In genomic region chr11:85273299-85273698, GRCm38 (mm10) we compare ENCODE assay signal across 11 mouse cellular contexts. TPM values are rescaled to one million over a fixed set of nuclear protein-coding genes. Genes with fewer than 3 reads are reported as not detected.
DNase-seq lines count a peak whose midpoint lies in the region; ATAC-seq and TF ChIP-seq lines count a peak whose summit lies in the region.
"Had no signal": no experiment of that assay in that cellular context is flagged by ENCODE, and none has a peak within 500 bp of the region (broad histone marks: within the 10 kb centered on the region; RNA-seq: fewer than 3 reads in every experiment).

No protein-coding gene starts in this region.

- no peak for DNase-seq in kidney, postnatal 0 days (ENCODE audit: low spot score)
- DNase-seq in thymus, postnatal 14 days: peak; percentile 43
- DNase-seq in thymus, postnatal 0 days (ENCODE audit: low spot score): no peak
- no peak for DNase-seq in cerebellum, adult 11-12 months
- DNase-seq in right cerebral cortex, postnatal 4 days: no peak
- DNase-seq: midbrain, embryonic 14.5 days had no signal

- no peaks in the 10 kb centered on the region for H3K36me3 ChIP-seq in kidney, postnatal 0 days (ENCODE audit: insufficient read depth, low read length)
- H3K36me3 ChIP-seq in kidney, embryonic 15.5 days: no peaks in the 10 kb centered on the region
- H3K36me3 ChIP-seq: embryonic facial prominence, embryonic 10.5 days; heart, embryonic 13.5 days; limb, embryonic 12.5 days had no signal

- no peaks in the 10 kb centered on the region for H3K27me3 ChIP-seq in kidney, postnatal 0 days (ENCODE audit: insufficient read depth, low read length)
- no peaks in the 10 kb centered on the region for H3K27me3 ChIP-seq in kidney, embryonic 15.5 days
- H3K27me3 ChIP-seq: heart, embryonic 13.5 days; limb, embryonic 12.5 days had no signal

- TF ChIP-seq CTCF in kidney, postnatal 0 days (IDR thresholded peaks at IDR 0.05; ENCODE audit: low read depth): peak; percentile 56

- H3K27ac ChIP-seq in kidney, postnatal 0 days: no peak overlapping the region
- H3K27ac ChIP-seq in kidney, embryonic 15.5 days: no peak overlapping the region
- H3K27ac ChIP-seq: embryonic facial prominence, embryonic 10.5 days; heart, embryonic 13.5 days; limb, embryonic 12.5 days had no signal

- no peak overlapping the region for H3K4me2 ChIP-seq in kidney, postnatal 0 days (ENCODE audit: low read length)
- H3K4me2 ChIP-seq in kidney, embryonic 15.5 days: no peak overlapping the region
- H3K4me2 ChIP-seq: heart, embryonic 13.5 days; limb, embryonic 12.5 days had no signal

- 76% methylated on average over 6 of the region's 6 CpGs for WGBS in kidney, postnatal 0 days
- 75% methylated on average over 6 of the region's 6 CpGs for WGBS in kidney, embryonic 15.5 days

- H3K9ac ChIP-seq in kidney, postnatal 0 days (ENCODE audit: low read depth, low read length): no peak overlapping the region
- H3K9ac ChIP-seq in kidney, embryonic 15.5 days: no peak overlapping the region
- H3K9ac ChIP-seq: heart, embryonic 13.5 days; limb, embryonic 12.5 days had no signal

- no peaks in the 10 kb centered on the region for H3K9me3 ChIP-seq in kidney, postnatal 0 days (replicated peaks; ENCODE audit: low read length)
- no peaks in the 10 kb centered on the region for H3K9me3 ChIP-seq in kidney, embryonic 15.5 days (replicated peaks)
- H3K9me3 ChIP-seq: embryonic facial prominence, embryonic 10.5 days; heart, embryonic 13.5 days; limb, embryonic 12.5 days had no signal

- H3K4me3 ChIP-seq in kidney, postnatal 0 days (replicated peaks; ENCODE audit: low read depth, low read length): no peak overlapping the region
- no peak overlapping the region for H3K4me3 ChIP-seq in kidney, embryonic 15.5 days (replicated peaks)
- H3K4me3 ChIP-seq: embryonic facial prominence, embryonic 10.5 days; heart, embryonic 13.5 days; limb, embryonic 12.5 days had no signal

- H3K4me1 ChIP-seq in kidney, postnatal 0 days (replicated peaks; ENCODE audit: insufficient read depth, low read length): no peaks in the 10 kb centered on the region
- H3K4me1 ChIP-seq in kidney, embryonic 15.5 days: peaks cover 10% of the 10 kb centered on the region; the same call in 1 of the 2 replicates

- ATAC-seq in kidney, postnatal 0 days (replicated peaks; ENCODE audit: low FRiP score, low read depth): no peak
- no peak for ATAC-seq in kidney, embryonic 15.5 days (replicated peaks; ENCODE audit: low FRiP score)
- ATAC-seq in erythroblast, adult 5-6 weeks (replicated peaks; ENCODE audit: low FRiP score, poor library complexity, severe bottlenecking): 0 out of 2 replicates have a peak, but pooled peaks have one; percentile 31

RNA-seq across cellular contexts. Expression of gene Ppm1d, which starts 37.7 kb away (rescaled TPM):
- polyA plus RNA-seq in kidney, postnatal 0 days (2015; fragmentation: Nextera tagmentation; extraction: Ambion mirVana): 17.3 and 18.7 TPM in 2 replicates
- 19.2 and 20.2 TPM in 2 replicates for polyA plus RNA-seq in kidney, embryonic 15.5 days (2015; fragmentation: Nextera tagmentation; extraction: Ambion mirVana)
- polyA plus RNA-seq in thymus, postnatal 0 days (2015; fragmentation: Nextera tagmentation; extraction: Ambion mirVana): 15.9 and 17.8 TPM in 2 replicates
- 58.6 and 66.0 TPM in 2 replicates for total RNA-seq in erythroblast, adult 5-6 weeks (2015; ENCODE audit: low replicate concordance)
- total RNA-seq in erythroblast, adult 5-6 weeks (2017; ENCODE audit: low replicate concordance): 51.8 and 65.5 TPM in 2 replicates

RNA-seq across cellular contexts. Expression of gene Appbp2, which starts 38.4 kb away (rescaled TPM):
- 38.9 and 39.5 TPM in 2 replicates for polyA plus RNA-seq in kidney, postnatal 0 days (2015; fragmentation: Nextera tagmentation; extraction: Ambion mirVana)
- 45.4 and 46.7 TPM in 2 replicates for polyA plus RNA-seq in kidney, embryonic 15.5 days (2015; fragmentation: Nextera tagmentation; extraction: Ambion mirVana)
- polyA plus RNA-seq in thymus, postnatal 0 days (2015; fragmentation: Nextera tagmentation; extraction: Ambion mirVana): 27.7 and 33.3 TPM in 2 replicates
- total RNA-seq in erythroblast, adult 5-6 weeks (2015; ENCODE audit: low replicate concordance): 9.8 and 11.0 TPM in 2 replicates
- 5.7 and 6.6 TPM in 2 replicates for total RNA-seq in erythroblast, adult 5-6 weeks (2017; ENCODE audit: low replicate concordance)
